Mouse (Mus musculus): ENCODE results near the gene Gsg1l.

DNA sequence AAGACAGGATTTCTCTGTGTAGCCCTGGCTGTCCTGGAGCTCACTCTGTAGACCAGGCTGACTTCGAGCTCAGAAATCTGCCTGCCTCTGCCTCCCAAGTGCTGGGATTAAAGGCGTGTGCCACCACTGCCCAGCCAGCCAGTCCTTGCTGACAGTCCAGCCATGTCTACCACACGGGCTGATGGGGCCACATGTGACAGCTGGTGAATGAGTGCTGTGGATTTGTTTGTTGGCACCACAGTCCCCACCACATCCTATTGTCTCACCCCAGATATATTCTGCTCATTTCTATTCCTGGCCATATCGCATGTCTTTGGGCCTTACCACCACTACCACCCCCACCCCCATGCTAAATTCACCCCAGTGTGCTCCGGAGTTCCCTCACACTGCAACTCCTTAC lies 12.5 kb upstream of the Gsg1l start:
- TF ChIP-seq CTCF (IDR thresholded peaks at IDR 0.05; ENCODE audit: extremely low read depth, insufficient read length, insufficient replicate concordance, low read depth, low read length) = no peak
- TF ChIP-seq POLR2A (IDR thresholded peaks at IDR 0.05; ENCODE audit: low read depth, low read length) = no peak

Measured in small intestine, adult 2 months (tissue).